Comparison of ENCODE assay signal across 21 mouse cellular contexts in the genomic region with DNA sequence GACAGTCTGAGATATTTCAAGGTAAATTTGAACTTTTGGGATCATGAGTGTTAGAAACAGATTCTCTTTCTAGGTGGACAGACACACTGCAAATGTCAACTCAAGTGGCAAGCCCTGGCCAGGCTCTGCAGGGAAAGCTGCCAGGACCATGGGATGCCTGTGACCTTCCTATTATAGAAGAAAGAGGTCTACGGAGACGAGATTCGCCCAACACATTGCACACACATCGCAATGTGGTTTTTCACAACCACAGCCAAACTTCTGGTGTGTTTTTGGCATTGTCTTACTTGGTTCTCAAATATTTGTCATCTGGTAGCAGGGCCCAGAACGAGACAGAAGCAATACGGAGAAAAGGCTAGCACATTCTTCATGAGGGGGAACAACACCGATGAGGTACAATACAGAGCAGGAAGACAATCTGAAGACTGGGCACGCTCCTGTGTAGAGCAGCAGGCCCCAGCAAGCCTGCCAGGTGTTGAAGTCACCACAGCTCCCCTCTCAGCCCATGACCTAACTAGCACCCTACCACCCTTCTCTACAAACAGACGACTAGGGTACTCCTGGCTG. TPM values are rescaled to one million over a fixed set of nuclear protein-coding genes. Genes with fewer than 3 reads are reported as not detected.
A peak's percentile ranks its signal among the peaks of the same experiment; 100 is the strongest.
DNase-seq lines count a peak whose midpoint lies in the region; ATAC-seq and TF ChIP-seq lines count a peak whose summit lies in the region.
"Had no signal": no experiment of that assay in that cellular context is flagged by ENCODE, and none has a peak within 500 bp of the region (broad histone marks: within the 10 kb centered on the region; RNA-seq: fewer than 3 reads in every experiment).

No protein-coding gene starts in this region.

- peak overlapping the region; percentile 15; the same call in 1 of the 2 replicates for H3K27ac ChIP-seq in heart, embryonic 12.5 days (ENCODE audit: poor library complexity, severe bottlenecking)
- H3K27ac ChIP-seq in liver, embryonic 12.5 days, result no peak overlapping the region
- H3K27ac ChIP-seq in hindbrain, postnatal 0 days, result no peak overlapping the region
- H3K27ac ChIP-seq: embryonic facial prominence, embryonic 15.5 days; forebrain, embryonic 10.5 days; hindbrain, embryonic 12.5 days; kidney, embryonic 15.5 days; limb, embryonic 10.5 days; midbrain, embryonic 13.5 days; neural tube, embryonic 15.5 days had no signal

- peak; percentile 58 to 59 for DNase-seq in cerebellum, postnatal 14 days
- DNase-seq in cerebellum, adult 9-11 months, result no peak
- no peak for DNase-seq in heart, postnatal 25 days (ENCODE audit: low spot score)
- DNase-seq in adrenal gland, postnatal 36 days, result peak; percentile 55 to 69
- DNase-seq in heart, postnatal 14 days, result peak; percentile 60 to 68
- no peak for DNase-seq in hindbrain, postnatal 0 days (ENCODE audit: low spot score)
- DNase-seq: layer of hippocampus, postnatal 36 days; lung, embryonic 14.5 days; thymus, postnatal 36 days had no signal

- ATAC-seq in heart, embryonic 12.5 days (ENCODE audit: insufficient number of reproducible peaks, low FRiP score), result no peak
- ATAC-seq in liver, embryonic 12.5 days, result no peak
- no peak for ATAC-seq in hindbrain, postnatal 0 days
- ATAC-seq: activated CD4-positive, CD25-positive, alpha-beta regulatory T cell, adult 4 months; midbrain, embryonic 13.5 days; Patski had no signal

- intact Hi-C loops in heart, postnatal 25 days (cut with DNase I), result loop anchor here (10.0 kb wide), 1 partner anchor 107 kb away; no protein-coding TSS in a partner anchor
- intact Hi-C loops in heart, postnatal 14 days (cut with DNase I), result loop anchor here (10.0 kb wide), 1 partner anchor 327 kb away; a partner anchor contains a TSS

- peaks cover 42% of the 10 kb centered on the region for H3K36me3 ChIP-seq in heart, embryonic 12.5 days
- H3K36me3 ChIP-seq in liver, embryonic 12.5 days, result peaks cover 79% of the 10 kb centered on the region
- no peaks in the 10 kb centered on the region for H3K36me3 ChIP-seq in hindbrain, postnatal 0 days (ENCODE audit: insufficient read depth, low read length)
- H3K36me3 ChIP-seq: midbrain, embryonic 13.5 days; neural tube, embryonic 15.5 days had no signal

- H3K4me1 ChIP-seq in heart, embryonic 12.5 days (replicated peaks), result peaks cover 28% of the 10 kb centered on the region
- peaks cover 18% of the 10 kb centered on the region; the same call in 1 of the 2 replicates for H3K4me1 ChIP-seq in liver, embryonic 12.5 days
- no peaks in the 10 kb centered on the region for H3K4me1 ChIP-seq in hindbrain, postnatal 0 days (ENCODE audit: insufficient read depth, low read length)
- H3K4me1 ChIP-seq: embryonic facial prominence, embryonic 15.5 days; forebrain, embryonic 10.5 days; hindbrain, embryonic 12.5 days; limb, embryonic 10.5 days; midbrain, embryonic 13.5 days; neural tube, embryonic 15.5 days had no signal

- WGBS in heart, embryonic 12.5 days, result 82% methylated on average over 9 of the region's 9 CpGs
- WGBS in liver, embryonic 12.5 days (ENCODE audit: insufficient replicate concordance), result 82% methylated on average over 9 of the region's 9 CpGs
- 79% methylated on average over 9 of the region's 9 CpGs for WGBS in hindbrain, postnatal 0 days

- TF ChIP-seq CTCF in hindbrain, postnatal 0 days (IDR thresholded peaks at IDR 0.05; ENCODE audit: low read depth), result no peak

- no peaks in the 10 kb centered on the region for H3K27me3 ChIP-seq in heart, embryonic 12.5 days (replicated peaks)
- H3K27me3 ChIP-seq in liver, embryonic 12.5 days (replicated peaks), result no peaks in the 10 kb centered on the region
- H3K27me3 ChIP-seq in hindbrain, postnatal 0 days (ENCODE audit: insufficient read depth, low read length), result no peaks in the 10 kb centered on the region
- H3K27me3 ChIP-seq: embryonic facial prominence, embryonic 15.5 days; hindbrain, embryonic 12.5 days; kidney, embryonic 15.5 days; midbrain, embryonic 13.5 days; neural tube, embryonic 15.5 days; Patski had no signal

- H3K9ac ChIP-seq in heart, embryonic 12.5 days, result no peak overlapping the region
- H3K9ac ChIP-seq in liver, embryonic 12.5 days, result no peak overlapping the region
- H3K9ac ChIP-seq in hindbrain, postnatal 0 days (replicated peaks; ENCODE audit: low read length), result no peak overlapping the region
- H3K9ac ChIP-seq: embryonic facial prominence, embryonic 15.5 days; hindbrain, embryonic 12.5 days; kidney, embryonic 15.5 days; lung, embryonic 14.5 days; midbrain, embryonic 13.5 days; neural tube, embryonic 15.5 days had no signal

- H3K4me2 ChIP-seq in heart, embryonic 12.5 days, result no peak overlapping the region
- H3K4me2 ChIP-seq in liver, embryonic 12.5 days, result no peak overlapping the region
- H3K4me2 ChIP-seq in hindbrain, postnatal 0 days (ENCODE audit: low read depth, low read length), result no peak overlapping the region
- H3K4me2 ChIP-seq: embryonic facial prominence, embryonic 15.5 days; hindbrain, embryonic 12.5 days; kidney, embryonic 15.5 days; liver, embryonic 11.5 days; lung, embryonic 14.5 days; midbrain, embryonic 13.5 days; neural tube, embryonic 15.5 days had no signal

- H3K9me3 ChIP-seq in heart, embryonic 12.5 days (replicated peaks), result no peaks in the 10 kb centered on the region
- H3K9me3 ChIP-seq in liver, embryonic 12.5 days (replicated peaks), result no peaks in the 10 kb centered on the region
- no peaks in the 10 kb centered on the region for H3K9me3 ChIP-seq in hindbrain, postnatal 0 days (ENCODE audit: low read length)
- H3K9me3 ChIP-seq: embryonic facial prominence, embryonic 15.5 days; forebrain, embryonic 10.5 days; hindbrain, embryonic 12.5 days; kidney, embryonic 15.5 days; limb, embryonic 10.5 days; midbrain, embryonic 13.5 days; neural tube, embryonic 15.5 days had no signal

- no peak overlapping the region for H3K4me3 ChIP-seq in heart, embryonic 12.5 days
- no peak overlapping the region for H3K4me3 ChIP-seq in liver, embryonic 12.5 days
- no peak overlapping the region for H3K4me3 ChIP-seq in hindbrain, postnatal 0 days (ENCODE audit: low read length)
- H3K4me3 ChIP-seq: embryonic facial prominence, embryonic 15.5 days; forebrain, embryonic 10.5 days; hindbrain, embryonic 12.5 days; kidney, embryonic 15.5 days; limb, embryonic 10.5 days; midbrain, embryonic 13.5 days; neural tube, embryonic 15.5 days had no signal

RNA-seq across cellular contexts. Expression of a gene that starts 26.1 kb away (rescaled TPM):
- polyA plus RNA-seq in heart, embryonic 12.5 days (2016; fragmentation: Nextera tagmentation; extraction: Ambion mirVana), result 35.0 and 35.2 TPM in 2 replicates
- 100 to 1,000 TPM; 268 to 296 TPM for total RNA-seq in heart, postnatal 25 days (2021)
- total RNA-seq in adrenal gland, postnatal 36 days (2021), result 10 to 100 TPM; 77.2 to 98.0 TPM
- 100 to 1,000 TPM; 206 to 212 TPM for total RNA-seq in heart, postnatal 14 days (2021)
- polyA plus RNA-seq in liver, embryonic 12.5 days (2016; fragmentation: Nextera tagmentation; extraction: Ambion mirVana), result 10.1 and 11.1 TPM in 2 replicates
- 6.0 and 13.0 TPM in 2 replicates for total RNA-seq in hindbrain, postnatal 0 days (2014; rRNA removed)
- polyA plus RNA-seq in hindbrain, postnatal 0 days (2015; fragmentation: Nextera tagmentation; extraction: Ambion mirVana), result 2.6 and 3.6 TPM in 2 replicates

RNA-seq across cellular contexts. Expression of a gene that starts 43.0 kb away (rescaled TPM):
- 106 and 112 TPM in 2 replicates for polyA plus RNA-seq in heart, embryonic 12.5 days (2016; fragmentation: Nextera tagmentation; extraction: Ambion mirVana)
- 10 to 100 TPM; 16.8 to 21.0 TPM for total RNA-seq in heart, postnatal 25 days (2021)
- 10 to 100 TPM; 43.1 to 50.3 TPM for total RNA-seq in adrenal gland, postnatal 36 days (2021)
- total RNA-seq in heart, postnatal 14 days (2021), result 10 to 100 TPM; 16.2 to 21.1 TPM
- 80.8 and 81.1 TPM in 2 replicates for polyA plus RNA-seq in liver, embryonic 12.5 days (2016; fragmentation: Nextera tagmentation; extraction: Ambion mirVana)
- total RNA-seq in hindbrain, postnatal 0 days (2014; rRNA removed), result 55.7 and 68.4 TPM in 2 replicates
- polyA plus RNA-seq in hindbrain, postnatal 0 days (2015; fragmentation: Nextera tagmentation; extraction: Ambion mirVana), result 136 and 142 TPM in 2 replicates

Comparison
In these comparisons a context has a peak if more than half of its experiments do, and no peak if none do; other contexts are left out.
1. DNase-seq: peak in cerebellum, postnatal 14 days (2 of 2), adrenal gland, postnatal 36 days (2 of 2) and heart, postnatal 14 days (2 of 2); none in cerebellum, adult 9-11 months (single experiment), heart, postnatal 25 days (single experiment) and hindbrain, postnatal 0 days (single experiment).